Mouse (Mus musculus) stomach, embryonic 14.5 days (tissue): Measurements from ENCODE around the gene Rev3l. TPM values are rescaled to one million over a fixed set of nuclear protein-coding genes. Genes with fewer than 3 reads are reported as not detected.
"Not testable (repeated sequence)": the region's sequence is repeated elsewhere in the genome, so short reads cannot be mapped to it uniquely, and the experiment has no call there.

Experiments
- ATAC-seq: fragments of 200-750 bp; cut with Nextera tagmentation; 2 replicates; pipeline ENCODE4 v1.8.0; 2017; ENCODE audit warnings: low read depth, moderate TSS enrichment; ENCODE audit not compliant: insufficient number of reproducible peaks, insufficient read depth, low FRiP score
- H3K27ac ChIP-seq: fragments of 300-500 bp; sonication (generic); 2 replicates; pipeline ENCODE4 v1.5.1; 2014; ENCODE audit warnings: mild to moderate bottlenecking, low read length, moderate library complexity, mixed read lengths
- H3K27me3 ChIP-seq: fragments of 300-500 bp; sonication (generic); 2 replicates; pipeline ENCODE4 v1.6.1; 2014; ENCODE audit warnings: low read length, control low read depth, mixed read lengths; ENCODE audit not compliant: control insufficient read depth, insufficient read depth
- H3K36me3 ChIP-seq: fragments of 300-500 bp; sonication (generic); 2 replicates; pipeline ENCODE4 v1.6.1; 2014; ENCODE audit warnings: mild to moderate bottlenecking, control low read depth, low read length, moderate library complexity, mixed read lengths; ENCODE audit not compliant: control insufficient read depth, insufficient read depth
- H3K4me1 ChIP-seq: fragments of 300-500 bp; sonication (generic); 2 replicates; pipeline ENCODE4 v1.6.1; 2014; ENCODE audit warnings: low read length, control low read depth, mixed read lengths; ENCODE audit not compliant: control insufficient read depth, insufficient read depth
- H3K4me2 ChIP-seq: fragments of 300-500 bp; sonication (generic); replicated peaks from 2 replicates; pipeline ENCODE4 v1.6.1; 2014; ENCODE audit warnings: low read depth, low read length, control low read depth
- H3K4me3 ChIP-seq: fragments of 300-500 bp; sonication (generic); 2 replicates; pipeline ENCODE4 v1.5.1; 2014; ENCODE audit warnings: low read depth, low read length, control low read depth
- H3K9ac ChIP-seq: fragments of 300-500 bp; sonication (generic); replicated peaks from 2 replicates; pipeline ENCODE4 v1.6.1; 2014; ENCODE audit warnings: low read depth, mild to moderate bottlenecking, control low read depth, low read length, moderate library complexity, mixed read lengths
- H3K9me3 ChIP-seq: fragments of 300-500 bp; sonication (generic); 2 replicates; pipeline ENCODE4 v1.6.1; 2016; ENCODE audit warnings: low read depth, low read length, control low read depth; ENCODE audit not compliant: control insufficient read depth
- WGBS: fragments of 180-500 bp; shearing (Covaris S2); extraction: QIAGEN DNeasy Blood & Tissue Kit; methylation state at CpG from one replicate; pipeline ENCODE4 v1.1.7; 2014; 5-methylcytosine and 5-hydroxymethylcytosine counted together
- polyA plus RNA-seq: library from polyadenylated mRNA; unstranded; fragments of >200 nt; fragmentation: Nextera tagmentation; extraction: Ambion mirVana; gene quantifications from 2 replicates; pipeline ENCODE4 v1.2.1, GENCODE M21; 2014

Rev3l gene
- polyA plus RNA-seq, 1 experiment from 2014 or later = 45.0 TPM

- Histone ChIP-seq H3K4me1 (no peaks in the 10 kb centered on the region), H3K9me3 (no peaks in the 10 kb centered on the region), H3K9ac (no peak overlapping the region), H3K4me3 (no peak overlapping the region), H3K27me3 (no peaks in the 10 kb centered on the region), H3K27ac (no peak overlapping the region), H3K36me3 (no peaks in the 10 kb centered on the region), H3K4me2 (no peak overlapping the region)
- WGBS = 50% methylated on average over 13 of the region's 13 CpGs
- ATAC-seq = no peak
These were observed 177.0 kb downstream of the Rev3l start for GRCm38 (mm10) chr10:39908768-39909441.

- ATAC-seq = no peak
- Histone ChIP-seq H3K27ac (no peak overlapping the region), H3K4me2 (no peak overlapping the region), H3K9ac (no peak overlapping the region), H3K4me3 (no peak overlapping the region), H3K4me1 (no peaks in the 10 kb centered on the region), H3K9me3 (no peaks in the 10 kb centered on the region), H3K27me3 (no peaks in the 10 kb centered on the region), H3K36me3 (no peaks in the 10 kb centered on the region)
These were observed 180.7 kb downstream of the Rev3l start for GRCm38 (mm10) chr10:39912616-39913015.

- H3K9ac ChIP-seq, H3K4me2 ChIP-seq, H3K4me3 ChIP-seq, H3K9me3 ChIP-seq, H3K27me3 ChIP-seq, H3K36me3 ChIP-seq, ATAC-seq, H3K27ac ChIP-seq, H3K4me1 ChIP-seq: not testable (repeated sequence)
- WGBS = 67% methylated on average over 8 of the region's 8 CpGs
These were observed 192.6 kb downstream of the Rev3l start for GRCm38 (mm10) chr10:39924556-39924955.

Other genes starting within 250 kb of the Rev3l start
- gene Traf3ip2, start 119.2 kb upstream of the Rev3l start, polyA plus RNA-seq = 30.2 and 32.6 TPM in 2 replicates
- gene Mfsd4b4, start 167.1 kb downstream of the Rev3l start, polyA plus RNA-seq = 3.9 and 5.3 TPM in 2 replicates
- gene Mfsd4b2, start 194.8 kb downstream of the Rev3l start, polyA plus RNA-seq = 0.10 TPM in 1 of 2 replicates, not detected in the other
- 0.67 and 0.93 TPM in 2 replicates for gene Mfsd4b3, start 228.0 kb downstream of the Rev3l start, polyA plus RNA-seq